Mouse (Mus musculus) gastrocnemius, adult 8-10 months (tissue): ENCODE results near the gene Ebf3. TPM values are rescaled to one million over a fixed set of nuclear protein-coding genes. Genes with fewer than 3 reads are reported as not detected.

Experiments used
- DNase-seq, 2 experiments: peaks; one replicate each; pipeline ENCODE4 v3.0.0; 2022; ENCODE audit warnings: low spot score in 2 of 2
- total RNA-seq, 4 experiments: library from RNA; stranded (reverse); gene quantifications; 2 replicates each; pipeline ENCODE4 v1.2.4; 2022

Ebf3 gene
- total RNA-seq, 4 experiments from 2014 or later, result 5.8 to 8.5 (median 7.1) TPM

DNA sequence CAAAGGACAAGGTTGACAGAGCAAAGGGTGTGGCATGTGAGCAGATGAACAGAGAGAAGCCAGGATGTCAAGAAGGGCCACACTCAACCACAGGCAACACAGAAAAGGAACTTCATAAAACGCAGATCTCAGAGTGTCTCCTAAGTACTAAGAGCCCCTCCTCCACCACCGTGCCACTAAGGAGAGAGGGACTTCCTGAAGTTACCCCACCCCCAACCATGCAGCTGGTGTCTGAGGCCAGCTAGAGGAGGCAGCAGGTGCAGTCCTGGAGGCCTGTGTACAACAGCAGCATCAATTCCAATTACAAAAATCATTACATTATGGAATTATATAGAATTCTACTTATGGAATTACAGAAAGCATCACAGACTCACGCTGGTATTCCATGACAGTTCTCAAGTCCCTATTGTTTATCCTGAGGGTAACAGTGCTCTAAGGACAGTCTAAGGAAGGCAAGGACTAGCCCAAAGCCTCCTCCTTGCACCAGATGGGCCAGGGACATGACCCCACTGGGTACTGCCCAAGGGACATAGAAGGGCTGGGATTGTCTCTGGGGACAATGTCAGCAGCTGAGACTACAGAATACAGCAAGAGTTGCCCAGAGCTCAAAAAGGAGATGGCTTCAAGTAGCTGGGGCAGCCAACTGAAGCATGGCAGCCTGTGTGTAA, 24.8 kb downstream of the Ebf3 start:
- DNase-seq, result no peak

DNA sequence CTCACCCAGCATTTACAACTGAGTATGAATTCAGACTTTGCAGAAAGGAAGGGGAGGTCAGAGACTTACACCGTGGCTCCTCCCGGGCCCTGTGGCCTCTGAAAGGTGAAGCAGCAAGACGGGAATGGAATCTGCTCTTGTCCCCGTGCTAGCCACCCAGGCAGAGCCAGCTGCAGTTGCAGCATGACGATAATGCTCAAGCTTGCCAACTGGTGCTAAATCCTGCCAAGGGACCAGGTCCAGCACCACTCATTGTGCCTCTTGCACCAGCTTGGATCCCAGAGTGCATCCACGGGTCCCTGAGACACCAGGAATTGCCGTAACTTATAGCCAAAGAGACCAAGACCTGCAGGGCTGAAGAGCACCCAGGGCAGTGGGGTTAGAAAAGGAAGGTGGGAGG, 36.1 kb downstream of the Ebf3 start:
- DNase-seq, result peak; percentile 37 to 56

GRCm38 (mm10) chr7:137277713-137278112, 36.5 kb downstream of the Ebf3 start:
- no peak for DNase-seq

DNA sequence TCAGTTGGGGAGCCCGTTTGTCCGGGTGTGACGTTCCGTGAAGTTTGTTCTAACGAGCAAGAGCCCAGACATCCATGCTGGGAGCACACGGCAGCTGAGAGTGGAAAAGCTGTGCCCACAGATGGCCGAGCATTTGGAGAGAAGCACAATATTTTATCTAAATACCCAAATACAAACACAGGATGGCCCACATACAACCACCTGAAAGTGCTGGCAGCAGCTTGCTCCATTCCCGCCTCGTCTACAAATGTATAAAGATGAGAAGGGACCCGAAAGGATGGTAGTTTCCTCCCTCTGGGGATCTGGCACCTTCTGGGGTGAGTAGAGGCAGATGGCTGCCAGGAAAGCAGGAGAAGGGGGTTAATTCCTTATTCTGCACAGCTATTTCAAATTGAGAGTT, 42.0 kb downstream of the Ebf3 start:
- DNase-seq, result no peak

GRCm38 (mm10) chr7:137268452-137269155, 45.6 kb downstream of the Ebf3 start:
- no peak for DNase-seq

GRCm38 (mm10) chr7:137267441-137267840, 46.8 kb downstream of the Ebf3 start:
- DNase-seq, result peak in 1 of 2 experiments; percentile 22

DNA sequence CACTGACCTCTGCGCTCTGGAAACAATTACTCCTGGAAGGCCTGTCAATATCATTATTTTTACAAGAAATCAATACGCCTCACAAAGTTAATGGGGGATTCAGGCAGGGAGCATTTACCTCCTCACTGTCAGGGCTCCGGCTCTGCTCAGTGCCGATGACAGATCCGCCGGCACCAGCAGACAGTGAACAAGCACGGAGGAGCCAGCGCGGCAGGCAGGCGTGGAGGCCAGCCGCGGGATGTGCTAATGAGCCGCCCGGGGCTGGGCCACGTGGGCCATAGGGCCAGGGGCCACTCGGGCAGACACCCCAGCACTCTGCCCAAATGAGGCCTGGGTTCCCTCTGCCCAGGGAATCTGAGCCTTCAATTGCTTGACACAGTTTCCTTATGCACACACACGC, 47.7 kb downstream of the Ebf3 start:
- DNase-seq, result no peak

DNA sequence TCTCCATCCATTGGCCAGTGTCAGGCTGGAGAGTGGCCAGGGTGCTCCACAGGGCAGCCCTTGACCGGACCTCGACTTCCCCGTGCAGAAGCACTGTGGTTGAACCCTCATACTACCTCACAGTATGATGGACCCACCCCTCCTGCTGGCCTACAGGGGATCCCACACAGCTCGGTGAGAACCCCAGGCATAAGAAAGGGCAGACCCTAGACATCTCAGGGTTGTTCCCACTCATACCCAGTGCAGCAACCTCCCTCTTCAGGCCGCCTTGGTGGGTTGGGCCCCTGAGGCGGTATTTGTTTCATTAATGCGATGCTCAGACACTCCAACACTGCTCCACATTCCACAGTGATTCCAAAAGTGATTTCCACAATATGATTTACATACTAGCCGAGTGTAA, 51.9 kb downstream of the Ebf3 start:
- DNase-seq, result no peak

DNA sequence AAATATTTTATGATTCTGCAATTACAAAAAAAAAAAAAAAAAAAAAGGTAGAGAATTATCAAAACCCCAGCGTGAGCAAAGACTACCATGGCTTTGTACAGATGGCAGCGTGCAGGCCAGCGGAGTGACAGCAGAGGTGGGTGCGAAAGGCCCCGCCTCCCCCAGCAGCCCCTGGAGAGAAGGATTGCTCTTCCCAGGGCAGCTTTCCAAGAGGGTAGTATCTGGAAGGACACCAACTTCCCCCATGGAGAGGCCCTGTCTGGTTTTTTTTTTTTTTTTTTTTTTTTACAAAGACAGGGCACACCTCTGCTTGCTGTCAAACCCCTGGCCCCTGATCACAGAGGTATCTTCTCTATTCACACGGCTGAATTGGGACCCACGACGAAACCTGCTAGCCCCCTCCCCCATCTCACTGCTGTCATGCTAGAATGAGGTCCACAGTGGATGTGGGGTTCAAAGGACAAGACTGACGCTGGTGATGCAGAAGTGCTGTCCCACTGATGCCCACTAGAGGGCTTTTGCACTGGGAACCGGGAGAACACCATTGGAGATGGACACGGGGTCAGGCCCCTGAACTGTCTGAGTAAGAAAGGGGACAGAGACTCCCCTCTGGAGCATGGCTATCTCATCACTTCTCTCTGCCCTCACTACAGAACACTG, 67.9 kb downstream of the Ebf3 start:
- DNase-seq, result peak; percentile 46 to 54

- DNase-seq, result no peak
Observed at GRCm38 (mm10) chr7:137244839-137245238, 69.4 kb downstream of the Ebf3 start.

DNA sequence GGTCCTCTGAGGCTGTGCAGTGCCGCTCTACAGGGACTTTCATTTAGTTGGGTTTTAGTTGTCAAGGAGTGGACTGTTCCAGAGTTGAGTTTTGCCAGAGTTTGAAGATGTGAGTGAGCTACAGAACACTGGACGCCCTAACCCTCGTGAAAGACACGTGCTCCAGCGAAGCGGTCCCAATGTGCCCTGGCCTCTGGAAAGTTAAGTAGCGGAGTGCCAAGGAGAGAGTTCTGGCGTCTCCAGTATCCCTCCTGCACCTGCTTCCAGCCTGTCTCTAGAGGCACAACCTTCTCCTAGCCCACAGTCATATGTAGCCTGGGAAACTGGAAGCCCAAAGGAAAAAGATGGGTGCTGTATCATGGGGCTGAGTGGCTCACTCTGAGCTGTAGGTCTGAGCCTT, 73.8 kb downstream of the Ebf3 start:
- DNase-seq, result peak in 1 of 2 experiments; percentile 31

DNA sequence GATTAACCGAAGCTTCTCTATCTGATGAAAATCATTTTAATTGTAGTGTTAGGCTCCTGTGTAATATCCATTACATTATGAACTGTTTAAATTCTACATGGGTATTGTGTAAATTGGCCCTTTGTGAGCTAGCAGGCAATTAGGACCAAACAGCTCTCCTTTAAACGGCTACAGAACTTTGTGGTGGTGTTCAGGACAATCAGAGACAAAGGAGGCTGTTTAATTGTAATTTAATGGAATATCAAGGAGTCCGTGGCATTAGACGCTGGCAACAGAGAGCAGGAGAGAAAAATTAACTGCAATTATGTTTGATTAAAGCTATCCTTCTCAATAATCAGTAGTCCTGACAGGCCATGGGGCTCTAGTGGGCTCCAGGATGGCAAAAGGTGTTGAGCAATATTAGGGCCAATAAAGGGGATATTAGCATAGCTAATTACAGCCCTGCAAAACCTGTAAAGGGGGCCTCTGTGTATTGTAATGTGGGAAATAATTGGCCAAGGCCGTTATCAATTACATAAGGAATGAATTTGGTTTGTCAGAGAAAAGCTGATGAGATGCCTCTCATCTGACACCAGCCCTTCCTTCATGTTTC, 74.6 kb downstream of the Ebf3 start:
- DNase-seq, result no peak

GRCm38 (mm10) chr7:137237419-137237818, 76.8 kb downstream of the Ebf3 start:
- DNase-seq, result no peak

DNA sequence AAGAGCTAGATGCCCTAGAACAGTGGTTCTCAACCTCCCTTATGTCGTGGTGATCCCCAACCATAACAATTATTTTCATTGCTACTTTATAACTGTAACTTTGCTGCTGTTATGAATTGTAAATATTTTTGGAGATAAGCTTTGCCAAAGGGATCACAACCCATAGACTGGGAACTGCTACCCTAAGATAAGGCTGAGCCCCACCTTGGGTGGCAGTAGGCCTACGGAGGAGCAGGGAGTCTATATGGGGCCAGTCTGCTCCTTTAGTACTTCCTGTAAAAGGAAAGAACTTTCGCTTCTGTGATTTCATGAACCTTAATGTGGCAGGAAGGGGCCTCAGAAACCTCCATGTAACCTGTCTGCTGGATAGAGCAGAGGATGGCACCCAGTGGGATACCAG, 90.4 kb downstream of the Ebf3 start:
- DNase-seq, result no peak

DNA sequence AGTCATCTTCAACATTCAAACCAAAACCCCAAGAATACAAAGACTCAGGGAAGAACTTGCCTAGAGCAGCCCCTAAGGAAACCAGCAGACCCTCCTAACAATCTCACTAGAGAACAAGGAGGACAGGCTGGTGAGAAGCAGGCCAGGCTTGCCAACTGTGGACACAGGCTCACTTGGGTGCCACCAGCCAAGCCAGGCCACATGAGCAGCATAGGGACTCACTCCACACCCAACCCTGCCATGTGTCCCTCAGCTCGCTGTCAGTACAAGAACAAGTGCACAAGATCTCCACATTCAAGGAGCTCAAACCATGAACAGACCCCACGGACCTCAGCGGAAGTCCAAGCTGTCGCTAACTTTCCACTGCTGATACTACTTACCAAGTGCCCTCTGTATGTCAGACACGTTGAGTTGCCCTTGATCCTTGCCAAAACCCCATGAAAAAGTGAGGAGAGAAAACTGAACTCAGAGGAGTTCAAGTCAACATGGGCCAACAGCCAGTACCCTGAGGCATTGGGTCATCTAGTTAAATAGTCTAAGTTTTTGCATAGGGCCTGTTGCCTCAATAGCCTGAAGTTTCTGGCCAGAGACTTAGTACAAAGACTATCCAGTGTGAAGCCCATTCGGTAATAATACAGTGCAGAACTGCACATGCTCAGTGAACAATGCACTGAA, 91.3 kb downstream of the Ebf3 start:
- DNase-seq, result no peak

- no peak for DNase-seq
Observed at GRCm38 (mm10) chr7:137221599-137221998, 92.6 kb downstream of the Ebf3 start.

DNA sequence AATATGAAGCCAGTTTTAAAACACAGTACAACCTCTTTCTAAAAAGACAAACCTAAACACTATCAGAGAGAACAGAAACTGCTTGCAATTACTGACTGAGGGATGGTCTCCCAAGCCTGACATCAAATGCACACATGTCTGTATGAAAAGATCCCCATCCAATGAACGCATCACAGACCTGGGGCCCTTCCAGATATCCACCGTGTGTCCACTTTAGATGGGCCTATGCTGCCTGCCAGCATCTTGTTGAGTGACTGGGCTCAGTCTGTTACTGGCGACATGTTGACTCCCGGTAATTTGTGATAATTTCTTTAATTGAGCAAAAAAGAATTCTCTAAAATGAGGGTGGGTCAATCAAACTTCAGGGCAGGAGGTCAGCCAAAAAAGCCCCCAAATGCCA, 93.8 kb downstream of the Ebf3 start:
- no peak for DNase-seq

DNA sequence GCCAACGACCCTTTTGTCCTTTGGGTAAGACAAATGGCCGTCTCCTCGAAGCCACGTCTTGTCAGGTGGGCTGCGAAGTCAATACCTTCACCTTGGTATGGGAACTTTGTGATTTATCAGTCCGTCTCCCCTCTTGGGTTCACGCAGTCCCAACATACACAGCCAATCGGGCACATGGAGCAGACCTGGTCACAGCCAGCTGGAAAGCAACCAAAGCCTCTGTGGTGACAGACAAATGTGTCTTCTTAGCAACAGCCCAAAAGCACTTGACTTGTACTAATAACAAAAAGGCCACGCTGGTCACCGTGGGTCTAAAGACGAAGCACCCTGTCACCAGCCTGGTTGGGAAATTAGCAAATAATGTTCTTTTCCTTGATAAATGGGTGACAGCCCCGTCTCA, 95.5 kb downstream of the Ebf3 start:
- no peak for DNase-seq

DNA sequence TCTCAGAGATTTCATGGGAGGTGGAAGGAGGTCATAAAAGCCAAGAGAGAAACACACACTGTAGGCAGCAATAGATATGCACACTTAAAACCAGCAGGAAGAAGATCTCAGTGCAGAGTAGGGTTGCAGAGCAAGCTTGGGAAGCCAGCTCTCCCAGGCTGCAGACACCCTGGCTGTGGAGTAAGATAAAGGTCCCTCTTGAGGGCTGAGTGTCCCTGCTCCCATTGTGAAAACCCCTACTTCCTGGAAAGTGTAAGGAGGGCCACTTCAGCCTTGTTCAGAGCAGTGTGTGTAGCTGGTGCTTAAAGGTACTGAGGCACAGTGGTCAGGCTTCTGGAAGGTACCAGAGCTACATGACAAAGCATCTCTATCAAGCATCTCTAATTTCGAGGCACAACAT, 100.8 kb downstream of the Ebf3 start:
- DNase-seq, result no peak

GRCm38 (mm10) chr7:137211332-137211731, 102.9 kb downstream of the Ebf3 start:
- DNase-seq, result no peak

DNA sequence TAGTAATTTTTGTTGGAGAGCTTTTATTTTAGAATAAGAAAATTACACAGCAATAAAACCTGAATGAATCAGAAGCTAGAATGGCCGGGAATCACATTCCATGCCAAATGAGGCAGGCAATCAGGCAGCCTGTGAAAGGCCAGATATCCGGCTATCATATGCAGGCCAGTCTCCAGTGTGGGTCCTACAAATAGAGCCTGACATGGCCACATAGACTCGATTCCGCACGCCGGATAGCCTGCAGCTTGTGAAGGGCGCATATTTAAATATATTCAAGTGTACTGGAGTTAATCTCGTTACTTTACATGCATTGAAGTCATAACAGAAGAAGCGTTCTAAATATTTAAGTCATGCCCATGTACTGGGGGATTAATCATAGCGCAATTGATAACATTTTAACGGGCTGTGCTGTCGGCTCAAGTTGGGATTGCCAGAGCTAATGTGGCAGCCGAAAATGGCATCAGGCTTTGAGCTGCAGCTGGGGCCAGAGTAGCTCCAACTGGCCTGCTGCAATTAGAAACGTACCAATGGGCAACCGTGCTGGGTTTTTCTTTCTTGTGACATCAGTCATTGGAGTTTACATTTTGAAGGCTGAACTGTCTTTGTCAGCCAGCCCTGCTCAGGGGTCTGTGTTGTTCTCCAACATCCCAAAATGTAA, 104.4 kb downstream of the Ebf3 start:
- DNase-seq, result no peak
